Mouse (Mus musculus): ENCODE measurements around the gene Sh3bgrl3. TPM values are rescaled to one million over a fixed set of nuclear protein-coding genes. Genes with fewer than 3 reads are reported as not detected.

The Sh3bgrl3 gene
- total and polyA plus RNA-seq, 3 experiments = 122 to 414 TPM; not detected in 1

DNA sequence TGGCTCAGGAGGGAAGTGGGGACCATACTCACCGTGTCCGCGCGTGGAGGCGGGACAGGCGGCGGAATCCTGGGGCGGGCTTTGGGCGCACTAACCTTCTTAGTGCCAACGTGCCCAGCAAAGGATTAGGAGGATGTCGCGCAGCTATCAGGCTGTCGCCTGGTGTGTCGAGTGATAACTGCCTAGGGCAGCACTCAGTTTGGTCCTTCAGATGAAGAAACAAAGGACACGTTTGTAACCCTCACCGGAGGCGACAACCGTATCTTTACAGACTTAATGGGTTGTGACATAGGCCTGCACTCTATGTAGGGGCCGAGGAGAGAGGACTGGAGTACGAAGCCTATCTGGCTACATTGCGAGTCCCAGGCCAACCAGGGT lies 25.9 kb downstream of the Sh3bgrl3 start (continued):
- TF ChIP-seq USF2 (IDR thresholded peaks at IDR 0.05; ENCODE audit: borderline replicate concordance in 1 of 2, insufficient read depth in 1 of 2, low read depth in 1 of 2, low read length in 2 of 2) (no peak), MYB (IDR thresholded peaks at IDR 0.05; ENCODE audit: low read depth, low read length) (no peak), CHD1 (IDR thresholded peaks at IDR 0.05; ENCODE audit: low read depth, low read length) (0 out of 2 replicates have a peak, but pooled peaks have one; percentile 65), JUND (IDR thresholded peaks at IDR 0.05; ENCODE audit: low read depth, low read length) (no peak), MAZ (IDR thresholded peaks at IDR 0.05; ENCODE audit: low read depth, low read length) (0 out of 2 replicates have a peak, but pooled peaks have one; percentile 31), UBTF (IDR thresholded peaks at IDR 0.05; ENCODE audit: borderline replicate concordance, insufficient read depth, low read depth, low read length) (no peak), MAFK (IDR thresholded peaks at IDR 0.05; ENCODE audit: borderline replicate concordance, low read depth, low read length) (no peak; the same call in 1 of the 2 replicates), MEF2A (IDR thresholded peaks at IDR 0.05; ENCODE audit: extremely low read depth, insufficient replicate concordance, low read depth, low read length, poor library complexity, severe bottlenecking) (no peak)

DNA sequence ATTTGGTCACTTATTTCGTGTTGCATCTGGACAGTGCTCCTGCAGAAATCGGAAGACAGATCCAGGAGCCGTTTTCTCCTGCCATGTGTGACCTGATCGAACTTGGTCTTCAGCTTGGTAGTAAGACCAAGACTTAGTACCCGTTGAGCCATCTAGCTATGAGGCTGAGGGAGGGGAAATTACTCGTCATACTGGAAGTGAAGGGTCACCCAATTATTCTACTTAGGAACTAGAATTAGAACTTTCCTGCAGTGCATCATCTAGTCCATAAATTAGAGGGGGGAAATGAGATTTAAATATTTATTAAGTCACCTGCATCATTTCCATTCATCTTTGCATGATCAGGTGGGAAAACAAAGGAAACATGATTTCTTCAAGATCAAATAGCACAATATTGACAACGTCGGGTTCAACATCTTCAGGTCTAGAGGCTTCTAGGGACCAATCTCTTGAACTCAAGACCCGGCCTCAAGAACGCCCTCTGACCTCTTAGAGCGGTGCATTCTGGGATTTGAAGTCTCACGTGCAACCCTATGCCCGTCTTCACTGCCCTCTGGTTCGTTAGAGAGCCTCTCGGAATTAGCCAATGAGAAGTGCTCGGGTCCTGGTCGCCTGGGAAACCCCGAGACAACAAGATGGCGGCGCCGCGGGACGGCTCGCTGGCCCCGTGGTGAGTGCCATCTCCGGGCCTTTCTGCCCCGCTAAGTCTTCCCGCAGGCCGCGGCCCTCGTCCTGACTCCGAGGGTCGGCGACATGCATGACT lies 26.4 kb downstream of the Sh3bgrl3 start, which contains the start of gene Ubxn11:
Ubxn11 (plus strand) TSS at position 592 of the 763 bp plus-strand sequence.
- Histone ChIP-seq H3K4me1 (ENCODE audit: control insufficient read depth in 1 of 2, insufficient read depth in 2 of 2, low read length in 2 of 2) (peaks cover 16 to 27% of the 10 kb centered on the region in 2 experiments), H3K4me3 (ENCODE audit: control insufficient read depth in 1 of 2, insufficient read depth in 1 of 2, low read depth in 2 of 2, low read length in 2 of 2) (peak within 1 kb of the TSS; percentile 71 to 90), H3K36me3 (ENCODE audit: control insufficient read depth in 1 of 2, insufficient read depth in 2 of 2, low read length in 2 of 2) (peaks cover 0 to 20% of the 10 kb centered on the region in 2 experiments; a peak in 2 of 4 replicates), H3K27me3 (ENCODE audit: control insufficient read depth in 1 of 2, insufficient read depth in 2 of 2, low read length in 2 of 2) (no peaks in the 10 kb centered on the region), H3K79me2 (ENCODE audit: control insufficient read depth, insufficient read depth, low read length, poor library complexity) (no peaks in the 10 kb centered on the region; the same call in 1 of the 2 replicates), H3K27ac (ENCODE audit: control insufficient read depth, low read depth, low read length) (peak within 1 kb of the TSS; percentile 48), H3K9me3 (replicated peaks; ENCODE audit: insufficient read depth, low read length) (no peaks in the 10 kb centered on the region), H3K9ac (ENCODE audit: control insufficient read depth, low read depth, low read length, poor library complexity, severe bottlenecking) (peak within 1 kb of the TSS; percentile 70)
- 0 out of 2 replicates have a peak, but pooled peaks have one; percentile 51 for TF ChIP-seq MAX (IDR thresholded peaks at IDR 0.05; ENCODE audit: low read length)
- no peak; the same call in 1 of the 2 replicates for TF ChIP-seq ZMIZ1 (IDR thresholded peaks at IDR 0.05; ENCODE audit: low read depth, low read length)
- TF ChIP-seq NRF1 (IDR thresholded peaks at IDR 0.05; ENCODE audit: insufficient read depth, low read depth, low read length, poor library complexity, severe bottlenecking) = peak; percentile 32; the same call in 1 of the 2 replicates
- no peak for TF ChIP-seq MAZ (IDR thresholded peaks at IDR 0.05; ENCODE audit: low read depth, low read length)
- TF ChIP-seq TBP (IDR thresholded peaks at IDR 0.05; ENCODE audit: low read depth, low read length) = no peak
- TF ChIP-seq JUND (IDR thresholded peaks at IDR 0.05; ENCODE audit: low read depth, low read length) = no peak
- TF ChIP-seq KAT2A (conservative IDR thresholded peaks at IDR 0.05; ENCODE audit: low read depth, low read length) = peak; percentile 88
- no peak for TF ChIP-seq CTCF (IDR thresholded peaks at IDR 0.05 in 2 of 3, conservative IDR thresholded peaks at IDR 0.05 in 1 of 3; ENCODE audit: control insufficient read depth in 1 of 3, insufficient read depth in 1 of 3, low read depth in 2 of 3, low read length in 3 of 3, poor library complexity in 1 of 3, severe bottlenecking in 1 of 3)
- peak; percentile 98 for TF ChIP-seq BHLHE40 (IDR thresholded peaks at IDR 0.05; ENCODE audit: borderline replicate concordance, low read depth, low read length)
- peak; percentile 71 for TF ChIP-seq ELF1 (IDR thresholded peaks at IDR 0.05; ENCODE audit: low read depth, low read length)
- TF ChIP-seq CHD2 (IDR thresholded peaks at IDR 0.05; ENCODE audit: low read length) = peak; percentile 79
- TF ChIP-seq HCFC1 (IDR thresholded peaks at IDR 0.05; ENCODE audit: low read depth, low read length) = peak; percentile 98
- peak; percentile 97 for TF ChIP-seq SIN3A (IDR thresholded peaks at IDR 0.05; ENCODE audit: low read length)
- peak; percentile 79 for TF ChIP-seq NELFE (IDR thresholded peaks at IDR 0.05; ENCODE audit: low read depth, low read length)
- peak; percentile 98 for TF ChIP-seq MXI1 (IDR thresholded peaks at IDR 0.05; ENCODE audit: low read depth, low read length)
- no peak for TF ChIP-seq UBTF (IDR thresholded peaks at IDR 0.05; ENCODE audit: borderline replicate concordance, insufficient read depth, low read depth, low read length)
- TF ChIP-seq GABPA (IDR thresholded peaks at IDR 0.05; ENCODE audit: low read depth, low read length) = no peak
- TF ChIP-seq USF1 (IDR thresholded peaks at IDR 0.05; ENCODE audit: low read depth, low read length) = peak; percentile 76
- peak; percentile 71; the same call in 1 of the 2 replicates for TF ChIP-seq MYC (IDR thresholded peaks at IDR 0.05; ENCODE audit: low read depth, low read length)
- peak; percentile 69 to 93; a peak in 3 of 4 replicates for TF ChIP-seq POLR2A (IDR thresholded peaks at IDR 0.05; ENCODE audit: control insufficient read depth in 1 of 2, insufficient read depth in 1 of 2, low read depth in 1 of 2, low read length in 2 of 2, poor library complexity in 1 of 2)
- 0 out of 2 replicates have a peak, but pooled peaks have one; percentile 10 for TF ChIP-seq TCF12 (IDR thresholded peaks at IDR 0.05; ENCODE audit: low read depth, low read length)
- DNase-seq (ENCODE audit: low read depth, low spot score) = peak; percentile 97

All from MEL (cell line).